Mouse (Mus musculus) testis, postnatal 10 days (tissue): ENCODE measurements around the gene Asic2.
A peak's percentile ranks its signal among the peaks of the same experiment; 100 is the strongest.

Experiments
- DNase-seq: peaks from one replicate; pipeline ENCODE4 v3.0.0; 2021; ENCODE audit warnings: low spot score

Asic2 gene

GRCm38 (mm10) chr11:81722071-81722470, 246.2 kb downstream of the Asic2 start:
- DNase-seq, result no peak

- DNase-seq, result no peak
Observed at GRCm38 (mm10) chr11:81714801-81715200, 253.5 kb downstream of the Asic2 start.

GRCm38 (mm10) chr11:81706996-81707395, 261.3 kb downstream of the Asic2 start:
- no peak for DNase-seq

GRCm38 (mm10) chr11:81698008-81698407, 270.2 kb downstream of the Asic2 start:
- DNase-seq, result no peak

GRCm38 (mm10) chr11:81695501-81695900, 272.8 kb downstream of the Asic2 start:
- DNase-seq, result no peak

GRCm38 (mm10) chr11:81680511-81680910, 287.7 kb downstream of the Asic2 start:
- DNase-seq, result no peak

GRCm38 (mm10) chr11:81671724-81672123, 296.5 kb downstream of the Asic2 start:
- DNase-seq, result no peak

GRCm38 (mm10) chr11:81670436-81670835, 297.8 kb downstream of the Asic2 start:
- no peak for DNase-seq

- DNase-seq, result no peak
Observed at GRCm38 (mm10) chr11:81658850-81659249, 309.4 kb downstream of the Asic2 start.

- no peak for DNase-seq
Observed at GRCm38 (mm10) chr11:81657121-81657520, 311.1 kb downstream of the Asic2 start.

- no peak for DNase-seq
Observed at GRCm38 (mm10) chr11:81647828-81648227, 320.4 kb downstream of the Asic2 start.

GRCm38 (mm10) chr11:81645549-81645948, 322.7 kb downstream of the Asic2 start:
- DNase-seq, result no peak

- DNase-seq, result no peak
Observed at GRCm38 (mm10) chr11:81636356-81636755, 331.9 kb downstream of the Asic2 start.

GRCm38 (mm10) chr11:81634360-81635350, 333.6 kb downstream of the Asic2 start:
- DNase-seq, result peak; percentile 61

GRCm38 (mm10) chr11:81625199-81625598, 343.1 kb downstream of the Asic2 start:
- no peak for DNase-seq

- no peak for DNase-seq
Observed at GRCm38 (mm10) chr11:81620516-81620915, 347.7 kb downstream of the Asic2 start.

- no peak for DNase-seq
Observed at GRCm38 (mm10) chr11:81616437-81616836, 351.8 kb downstream of the Asic2 start.

GRCm38 (mm10) chr11:81613869-81614620, 354.2 kb downstream of the Asic2 start:
- DNase-seq, result no peak

GRCm38 (mm10) chr11:81612798-81613540, 355.3 kb downstream of the Asic2 start:
- DNase-seq, result peak; percentile 86

- no peak for DNase-seq
Observed at GRCm38 (mm10) chr11:81611948-81612797, 356.1 kb downstream of the Asic2 start.

- no peak for DNase-seq
Observed at GRCm38 (mm10) chr11:81610506-81610905, 357.8 kb downstream of the Asic2 start.
